Mouse (Mus musculus) spleen, embryonic (tissue): ENCODE data around the gene Olfr1029.
"Not testable (repeated sequence)": the region's sequence is repeated elsewhere in the genome, so short reads cannot be mapped to it uniquely, and the experiment has no call there.

ENCODE experiments used
- CTCF ChIA-PET: fragments of 350-600 bp; sonication (Branson Sonifier 250); formaldehyde crosslinking; loops from one replicate; lab custom pipeline; 2022; lab: Charles Lee

The Olfr1029 gene

GRCm38 (mm10) chr2:85973595-85973994 is at the start of gene Olfr1029:
Gene Olfr1029 (plus strand): TSS chr2:85973895.
- CTCF ChIA-PET: no interaction called here

- CTCF ChIA-PET: no interaction called here
These were observed 23.6 kb upstream of the Olfr1029 start, which contains the start of gene Olfr1028 for GRCm38 (mm10) chr2:85950137-85950536. Gene Olfr1028 (plus strand): TSS chr2:85950437.

GRCm38 (mm10) chr2:85978976-85979375 is 5.3 kb downstream of the Olfr1029 start, which contains the start of gene Olfr1030:
Gene Olfr1030 (plus strand): TSS chr2:85979276.
- CTCF ChIA-PET: no interaction called here

GRCm38 (mm10) chr2:85990004-85990403 is 16.3 kb downstream of the Olfr1029 start, which contains the start of gene Olfr1031:
Gene Olfr1031 (plus strand): TSS chr2:85990304.
- CTCF ChIA-PET: no interaction called here

GRCm38 (mm10) chr2:86005240-86005639 is 31.5 kb downstream of the Olfr1029 start, which contains the start of gene Olfr1032:
Gene Olfr1032 (plus strand): TSS chr2:86005540.
- CTCF ChIA-PET: no interaction called here

GRCm38 (mm10) chr2:86020406-86020805 is 46.7 kb downstream of the Olfr1029 start, which contains the start of gene Olfr1033:
Gene Olfr1033 (plus strand): TSS chr2:86020633.
- CTCF ChIA-PET: not testable (repeated sequence)

- CTCF ChIA-PET: not testable (repeated sequence)
These were observed 47.8 kb downstream of the Olfr1029 start for GRCm38 (mm10) chr2:86021518-86021917.
